Mouse (Mus musculus): ENCODE measurements around the gene Lsm14b. TPM values are rescaled to one million over a fixed set of nuclear protein-coding genes. Genes with fewer than 3 reads are reported as not detected.

Lsm14b gene
- total RNA-seq, 2 experiments from 2014 or later: 46.2 to 48.3 TPM

- Histone ChIP-seq H3K27ac (no peak overlapping the region), H3K4me3 (no peak overlapping the region)
- intact Hi-C loops (cut with DNase I): no loop called here
- no peak for TF ChIP-seq CTCF (IDR thresholded peaks at IDR 0.05)
- no peak for DNase-seq
These were observed 52.8 kb downstream of the Lsm14b start for GRCm38 (mm10) chr2:180077622-180078021.

GRCm38 (mm10) chr2:180080680-180081079 is 55.9 kb downstream of the Lsm14b start:
- no peak for TF ChIP-seq CTCF (IDR thresholded peaks at IDR 0.05)

GRCm38 (mm10) chr2:180083063-180083462 is 58.3 kb downstream of the Lsm14b start:
- no peak for TF ChIP-seq CTCF (IDR thresholded peaks at IDR 0.05)
- H3K4me3 ChIP-seq: no peak overlapping the region
- no peak for DNase-seq
- H3K27ac ChIP-seq: no peak overlapping the region
- intact Hi-C loops (cut with DNase I): no loop called here

More at GRCm38 (mm10) chr2:180080680-180081079, 55.9 kb downstream of the Lsm14b start:
- intact Hi-C loops (cut with DNase I): no loop called here
- DNase-seq: no peak
- Histone ChIP-seq H3K27ac (no peak overlapping the region), H3K4me3 (no peak overlapping the region)

GRCm38 (mm10) chr2:180084565-180084964 is 59.8 kb downstream of the Lsm14b start:
- Histone ChIP-seq H3K4me3 (no peak overlapping the region), H3K27ac (no peak overlapping the region)
- no peak for DNase-seq
- intact Hi-C loops (cut with DNase I): no loop called here
- TF ChIP-seq CTCF (IDR thresholded peaks at IDR 0.05): no peak

Other genes starting within 250 kb of the Lsm14b start
- 10 to 100 TPM; 10.5 to 10.9 TPM for gene Taf4, start 48.3 kb upstream of the Lsm14b start, total RNA-seq (2021)
- 100 to 1,000 TPM; 135 to 160 TPM for gene Psma7, start 17.4 kb downstream of the Lsm14b start, total RNA-seq (2021)
- 1 to 10 TPM; 1.9 to 2.7 TPM for gene Ss18l1, start 17.5 kb downstream of the Lsm14b start, total RNA-seq (2021)
- 10 to 100 TPM; 13.0 to 17.4 TPM for gene Mtg2, start 45.6 kb downstream of the Lsm14b start, total RNA-seq (2021)
- not detected for gene Hrh3, start 79.5 kb downstream of the Lsm14b start, total RNA-seq (2021)
- gene Osbpl2, start 94.3 kb downstream of the Lsm14b start, total RNA-seq (2021): 10 to 100 TPM; 16.3 to 18.6 TPM
- 100 to 1,000 TPM in 1 of 2 experiments, 10 to 100 TPM in 1; 99.5 to 121 TPM for gene Adrm1, start 146.5 kb downstream of the Lsm14b start, total RNA-seq (2021)
- gene Lama5, start 200.9 kb downstream of the Lsm14b start, total RNA-seq (2021): 10 to 100 TPM; 10.5 to 14.8 TPM
- gene Rps21, start 232.4 kb downstream of the Lsm14b start, total RNA-seq (2021): 100 to 1,000 TPM; 359 to 473 TPM
- 1 to 10 TPM; 9.3 to 9.8 TPM for gene Cables2, start 248.5 kb downstream of the Lsm14b start, total RNA-seq (2021)

Measured in gastrocnemius, adult 2 months (tissue).